Mouse (Mus musculus) kidney, adult 2 months (tissue): Measurements from ENCODE around the gene Stxbp3.

Source experiments
- CTCF ChIP-seq: fragments of 200-500 bp; conservative IDR thresholded peaks from 2 replicates; pipeline ENCODE4 v1.5.1; 2011; ENCODE audit warnings: low read depth, mild to moderate bottlenecking, control low read depth, low read length, moderate library complexity, mixed read lengths; ENCODE audit not compliant: insufficient read depth, insufficient read length
- POLR2A ChIP-seq: fragments of 200-500 bp; IDR thresholded peaks from one replicate; pipeline ENCODE4 v1.6.1; 2011; ENCODE audit warnings: low read depth, low read length, control low read depth

GRCm38 (mm10) chr3:108844026-108844425 is 3.7 kb upstream of the Stxbp3 start:
- TF ChIP-seq CTCF (no peak), POLR2A (no peak)
